ENCODE assay signal across 10 mouse cellular contexts in genomic region chrX:103624426-103625168, GRCm38 (mm10). TPM values are rescaled to one million over a fixed set of nuclear protein-coding genes. Genes with fewer than 3 reads are reported as not detected.
A peak's percentile ranks its signal among the peaks of the same experiment; 100 is the strongest.
DNase-seq lines count a peak whose midpoint lies in the region; TF ChIP-seq lines count a peak whose summit lies in the region.
"Had no signal": no experiment of that assay in that cellular context is flagged by ENCODE, and none has a peak within 500 bp of the region (broad histone marks: within the 10 kb centered on the region; RNA-seq: fewer than 3 reads in every experiment).

No protein-coding gene starts in this region.

- H3K4me3 ChIP-seq in left cerebral cortex, adult 2 months: no peak overlapping the region

- TF ChIP-seq CTCF in left cerebral cortex, adult 2 months (IDR thresholded peaks at IDR 0.05): peak; percentile 75
- peak; percentile 29; the same call in 1 of the 2 replicates for TF ChIP-seq CTCF in brain, embryonic 14.5 days (IDR thresholded peaks at IDR 0.05; ENCODE audit: borderline replicate concordance, extremely low read depth, insufficient read depth, insufficient read length)

- intact Hi-C loops in left cerebral cortex, adult 2 months (cut with DNase I): loop anchor here (1.0 to 5.0 kb wide), 3 partner anchors 48 to 313 kb away; no protein-coding TSS in a partner anchor
- intact Hi-C loops in left cerebral cortex, postnatal 4 days (cut with DNase I): loop anchor here (5.0 kb wide), 1 partner anchor 132 kb away; no protein-coding TSS in a partner anchor

- H3K27ac ChIP-seq in left cerebral cortex, adult 2 months: no peak overlapping the region
- H3K27ac ChIP-seq: forebrain, embryonic 13.5 days; liver, embryonic 13.5 days had no signal

- TF ChIP-seq POLR2A in brain, embryonic 14.5 days (IDR thresholded peaks at IDR 0.05; ENCODE audit: borderline replicate concordance, extremely low read depth, insufficient read depth, insufficient read length, poor library complexity, severe bottlenecking): no peak

- no peak for DNase-seq in left cerebral cortex, adult 2 months (ENCODE audit: extremely low spot score in 1 of 2, low spot score in 2 of 2)
- no peak for DNase-seq in left cerebral cortex, postnatal 4 days
- DNase-seq in ES-CJ7 (ENCODE audit: low read depth, low spot score): peak; percentile 25
- DNase-seq in brain, embryonic 14.5 days (ENCODE audit: low read depth): peak; percentile 68
- DNase-seq in lung, postnatal 36 days: peak; percentile 36
- DNase-seq in adrenal gland, postnatal 14 days: no peak
- no peak for DNase-seq in thymus, postnatal 10 days (ENCODE audit: low spot score in 2 of 2)
- DNase-seq: liver, embryonic 13.5 days had no signal

RNA-seq across cellular contexts. Expression of gene Zcchc13, which starts 5.8 kb away (rescaled TPM):
- not detected for total RNA-seq in left cerebral cortex, adult 2 months (2021)
- not detected for total RNA-seq in left cerebral cortex, postnatal 4 days (2021)
- polyA plus RNA-seq in brain, embryonic 14.5 days (2012; rRNA removed): not detected in 2 replicates
- not detected in 2 replicates for total RNA-seq in adrenal gland, postnatal 14 days (2021)
- polyA plus RNA-seq: forebrain, embryonic 13.5 days; intestine, embryonic 14.5 days; liver, embryonic 13.5 days had no signal

Comparison
In these comparisons a context has a peak if more than half of its experiments do, and no peak if none do; other contexts are left out.
1. DNase-seq: peak in ES-CJ7 (single experiment), brain, embryonic 14.5 days (single experiment) and lung, postnatal 36 days (single experiment); none in left cerebral cortex, adult 2 months (0 of 2), left cerebral cortex, postnatal 4 days (single experiment), adrenal gland, postnatal 14 days (single experiment) and thymus, postnatal 10 days (0 of 2).